In genomic region chr5:77309924-77310772, GRCm38 (mm10) we compare ENCODE assay signal across 8 mouse cellular contexts. TPM values are rescaled to one million over a fixed set of nuclear protein-coding genes. Genes with fewer than 3 reads are reported as not detected.
A peak's percentile ranks its signal among the peaks of the same experiment; 100 is the strongest.
DNase-seq lines count a peak whose midpoint lies in the region; ATAC-seq and TF ChIP-seq lines count a peak whose summit lies in the region.

TSS of gene Noa1 (minus strand) at chr5:77310084.
TSS of gene Polr2b (plus strand) at chr5:77310147.

- TF ChIP-seq CTCF in bone marrow macrophage, adult 2 months (IDR thresholded peaks at IDR 0.05; ENCODE audit: low read depth, low read length) = no peak
- TF ChIP-seq CTCF in embryonic fibroblast, embryonic 13.5 days (IDR thresholded peaks at IDR 0.05; ENCODE audit: borderline replicate concordance, insufficient read depth, low read length) = no peak

- ATAC-seq in kidney, embryonic 14.5 days (ENCODE audit: low FRiP score, low TSS enrichment) = peak; percentile 96
- peak; percentile 95 for ATAC-seq in limb, embryonic 15.5 days (ENCODE audit: insufficient number of reproducible peaks, low FRiP score, low TSS enrichment, low read depth)

- peaks cover 14% of the 10 kb centered on the region for H3K4me1 ChIP-seq in bone marrow macrophage, adult 2 months (ENCODE audit: control insufficient read depth, insufficient read depth, low read length)
- H3K4me1 ChIP-seq in embryonic fibroblast, embryonic 13.5 days (ENCODE audit: control insufficient read depth, insufficient read depth, low read length) = peaks cover 4% of the 10 kb centered on the region; the same call in 1 of the 2 replicates
- peaks cover 19% of the 10 kb centered on the region for H3K4me1 ChIP-seq in kidney, embryonic 14.5 days (ENCODE audit: control insufficient read depth, insufficient read depth, low read length)
- H3K4me1 ChIP-seq in limb, embryonic 15.5 days = peaks cover 24% of the 10 kb centered on the region

- DNase-seq in A20 (ENCODE audit: low read depth, low spot score) = peak; percentile 99
- DNase-seq in heart, adult 9 months (ENCODE audit: low spot score in 2 of 2) = peak; percentile 98 to 99
- DNase-seq in monocyte, adult 2 months (ENCODE audit: low read depth in 1 of 2, low spot score in 2 of 2) = peak; percentile 96 to 98
- peak; percentile 97 to 98 for DNase-seq in spleen, postnatal 36 days (ENCODE audit: low spot score in 2 of 2)

- H3K27ac ChIP-seq in bone marrow macrophage, adult 2 months (ENCODE audit: insufficient read depth, low read depth, low read length) = peak within 1 kb of the TSS; percentile 86
- peak within 1 kb of the TSS; percentile 84 for H3K27ac ChIP-seq in embryonic fibroblast, embryonic 13.5 days (ENCODE audit: insufficient read depth, low read length)
- peak within 1 kb of the TSS; percentile 92 for H3K27ac ChIP-seq in kidney, embryonic 14.5 days (ENCODE audit: low read depth, low read length)
- H3K27ac ChIP-seq in limb, embryonic 15.5 days = peak within 1 kb of the TSS; percentile 97

- H3K9ac ChIP-seq in kidney, embryonic 14.5 days (ENCODE audit: low read depth, low read length) = peak within 1 kb of the TSS; percentile 89
- peak within 1 kb of the TSS; percentile 84 for H3K9ac ChIP-seq in limb, embryonic 15.5 days

- peak within 1 kb of the TSS; percentile 92 for H3K4me3 ChIP-seq in bone marrow macrophage, adult 2 months (ENCODE audit: insufficient read depth, low read length)
- peak within 1 kb of the TSS; percentile 77 for H3K4me3 ChIP-seq in embryonic fibroblast, embryonic 13.5 days (ENCODE audit: insufficient read depth, low read length)
- peak within 1 kb of the TSS; percentile 77 for H3K4me3 ChIP-seq in kidney, embryonic 14.5 days (ENCODE audit: low read length)
- peak within 1 kb of the TSS; percentile 87 for H3K4me3 ChIP-seq in limb, embryonic 15.5 days

- peak; percentile 84 for TF ChIP-seq POLR2A in bone marrow macrophage, adult 2 months (IDR thresholded peaks at IDR 0.05; ENCODE audit: borderline replicate concordance, low read depth, low read length)
- peak; percentile 83 for TF ChIP-seq POLR2A in embryonic fibroblast, embryonic 13.5 days (IDR thresholded peaks at IDR 0.05; ENCODE audit: low read depth, low read length)

- peaks cover 43% of the 10 kb centered on the region for H3K36me3 ChIP-seq in kidney, embryonic 14.5 days (ENCODE audit: control insufficient read depth, insufficient read depth, low read length)
- H3K36me3 ChIP-seq in limb, embryonic 15.5 days = peaks cover 38% of the 10 kb centered on the region

- WGBS in kidney, embryonic 14.5 days = under 1% methylated on average over 85 of the region's 85 CpGs
- under 1% methylated on average over 85 of the region's 85 CpGs for WGBS in limb, embryonic 15.5 days

- peak within 1 kb of the TSS; percentile 89 for H3K4me2 ChIP-seq in kidney, embryonic 14.5 days (replicated peaks; ENCODE audit: low read depth, low read length)
- peak within 1 kb of the TSS; percentile 98 for H3K4me2 ChIP-seq in limb, embryonic 15.5 days

- no peaks in the 10 kb centered on the region for H3K9me3 ChIP-seq in kidney, embryonic 14.5 days (ENCODE audit: control insufficient read depth, low read length)
- H3K9me3 ChIP-seq in limb, embryonic 15.5 days = no peaks in the 10 kb centered on the region

- H3K27me3 ChIP-seq in kidney, embryonic 14.5 days (ENCODE audit: control insufficient read depth, insufficient read depth, low read length) = no peaks in the 10 kb centered on the region
- H3K27me3 ChIP-seq in limb, embryonic 15.5 days = no peaks in the 10 kb centered on the region

RNA-seq across cellular contexts. Expression of gene Noa1, which starts in this region (rescaled TPM):
- 10.1 and 10.5 TPM in 2 replicates for polyA plus RNA-seq in bone marrow macrophage, adult 2 months (2012; ENCODE audit: insufficient read depth, insufficient read length, missing spikeins)
- 13.7 and 15.7 TPM in 2 replicates for polyA plus RNA-seq in embryonic fibroblast, embryonic 13.5 days (2011; ENCODE audit: insufficient read length, low read depth, missing spikeins)
- polyA plus RNA-seq in kidney, embryonic 14.5 days (2014; fragmentation: Nextera tagmentation; extraction: Ambion mirVana) = 31.5 and 33.2 TPM in 2 replicates
- polyA plus RNA-seq in limb, embryonic 15.5 days (2015; fragmentation: Nextera tagmentation; extraction: Ambion mirVana) = 29.4 TPM in 2 replicates

RNA-seq across cellular contexts. Expression of gene Polr2b, which starts in this region (rescaled TPM):
- 31.0 and 35.9 TPM in 2 replicates for polyA plus RNA-seq in bone marrow macrophage, adult 2 months (2012; ENCODE audit: insufficient read depth, insufficient read length, missing spikeins)
- polyA plus RNA-seq in embryonic fibroblast, embryonic 13.5 days (2011; ENCODE audit: insufficient read length, low read depth, missing spikeins) = 84.9 and 88.8 TPM in 2 replicates
- polyA plus RNA-seq in kidney, embryonic 14.5 days (2014; fragmentation: Nextera tagmentation; extraction: Ambion mirVana) = 55.8 and 77.5 TPM in 2 replicates
- 50.8 and 54.8 TPM in 2 replicates for polyA plus RNA-seq in limb, embryonic 15.5 days (2015; fragmentation: Nextera tagmentation; extraction: Ambion mirVana)

Comparison
In these comparisons a context has a peak if more than half of its experiments do, and no peak if none do; other contexts are left out.
1. Peak in every context shown above with its lines: DNase-seq, ATAC-seq, H3K4me3 ChIP-seq and H3K27ac ChIP-seq.